Mouse (Mus musculus) ES-Bruce4 (cell line): ENCODE measurements around the gene Upk3a.

Source experiments
- CTCF ChIP-seq: IDR thresholded peaks from one replicate; pipeline ENCODE4 v1.8.1; 2011; ENCODE audit warnings: low read depth, low read length
- EP300 ChIP-seq: IDR thresholded peaks from 2 replicates; pipeline ENCODE4 v1.6.1; 2011; ENCODE audit warnings: low read depth, low read length; ENCODE audit not compliant: insufficient read depth
- POLR2A ChIP-seq: IDR thresholded peaks from one replicate; pipeline ENCODE4 v1.8.1; 2011; ENCODE audit warnings: low read length; ENCODE audit not compliant: insufficient read depth

GRCm38 (mm10) chr15:85009666-85010065, 7.3 kb upstream of the Upk3a start:
- no peak for TF ChIP-seq CTCF
- TF ChIP-seq POLR2A: no peak
- TF ChIP-seq EP300: no peak
